Mouse (Mus musculus) hematopoietic stem cell, adult 5-6 weeks (primary cell): ENCODE data around the gene Ddx46. TPM values are rescaled to one million over a fixed set of nuclear protein-coding genes. Genes with fewer than 3 reads are reported as not detected.

Experiments
- ATAC-seq, 2 experiments: fragments of 125-278 bp in 1 of 2; replicated peaks in 1 of 2; 2 replicates each; pipeline ENCODE4 v1.8.0; 2016 to 2017; ENCODE audit warnings: inconsistent platforms in 2 of 2, mild to moderate bottlenecking in 2 of 2, moderate number of reproducible peaks in 2 of 2, low read depth in 1 of 2, moderate TSS enrichment in 1 of 2; ENCODE audit not compliant: low FRiP score in 2 of 2, poor library complexity in 2 of 2, severe bottlenecking in 2 of 2, insufficient read depth in 1 of 2, low TSS enrichment in 1 of 2
- total RNA-seq: library from RNA; stranded (forward); fragments of 172-1452, 232-1000 nt; gene quantifications from 2 replicates; pipeline ENCODE4 v1.2.3, GENCODE M21; 2017

Ddx46 gene
- 109 and 122 TPM in 2 replicates for total RNA-seq

GRCm38 (mm10) chr13:55634639-55635127, at the start of gene Ddx46:
Ddx46 (plus strand) TSS chr13:55635027.
- ATAC-seq: peak; percentile 92 to 98

- no peak for ATAC-seq
Measured at GRCm38 (mm10) chr13:55591961-55592490, 42.8 kb upstream of the Ddx46 start.

- ATAC-seq: peak; percentile 98 to 100
Measured at GRCm38 (mm10) chr13:55592512-55593253, 42.1 kb upstream of the Ddx46 start.

GRCm38 (mm10) chr13:55593254-55593747, 41.5 kb upstream of the Ddx46 start:
- ATAC-seq: peak in 1 of 2 experiments; percentile 33; a peak in 2 of 4 replicates

DNA sequence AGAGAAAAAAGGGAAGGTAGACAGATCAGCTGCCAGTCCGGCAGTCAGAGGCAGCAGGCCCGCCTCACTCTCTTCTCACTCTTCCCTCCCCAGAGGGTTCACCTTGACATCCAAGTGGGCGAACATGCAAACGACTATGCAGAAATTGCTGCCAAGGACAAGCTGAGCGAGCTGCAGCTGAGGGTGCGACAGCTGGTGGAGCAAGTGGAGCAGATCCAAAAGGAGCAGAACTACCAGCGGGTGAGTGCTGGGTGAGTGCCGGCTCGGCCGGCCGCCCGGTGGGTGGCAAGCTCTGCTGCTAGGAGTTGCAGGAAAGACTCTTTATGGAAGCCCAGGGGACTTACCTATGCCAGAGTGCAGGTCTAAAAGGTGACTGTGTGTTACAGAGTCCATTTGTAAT, 39.5 kb upstream of the Ddx46 start:
- no peak for ATAC-seq

- ATAC-seq: no peak
Measured at GRCm38 (mm10) chr13:55596802-55597201, 38.0 kb upstream of the Ddx46 start.

DNA sequence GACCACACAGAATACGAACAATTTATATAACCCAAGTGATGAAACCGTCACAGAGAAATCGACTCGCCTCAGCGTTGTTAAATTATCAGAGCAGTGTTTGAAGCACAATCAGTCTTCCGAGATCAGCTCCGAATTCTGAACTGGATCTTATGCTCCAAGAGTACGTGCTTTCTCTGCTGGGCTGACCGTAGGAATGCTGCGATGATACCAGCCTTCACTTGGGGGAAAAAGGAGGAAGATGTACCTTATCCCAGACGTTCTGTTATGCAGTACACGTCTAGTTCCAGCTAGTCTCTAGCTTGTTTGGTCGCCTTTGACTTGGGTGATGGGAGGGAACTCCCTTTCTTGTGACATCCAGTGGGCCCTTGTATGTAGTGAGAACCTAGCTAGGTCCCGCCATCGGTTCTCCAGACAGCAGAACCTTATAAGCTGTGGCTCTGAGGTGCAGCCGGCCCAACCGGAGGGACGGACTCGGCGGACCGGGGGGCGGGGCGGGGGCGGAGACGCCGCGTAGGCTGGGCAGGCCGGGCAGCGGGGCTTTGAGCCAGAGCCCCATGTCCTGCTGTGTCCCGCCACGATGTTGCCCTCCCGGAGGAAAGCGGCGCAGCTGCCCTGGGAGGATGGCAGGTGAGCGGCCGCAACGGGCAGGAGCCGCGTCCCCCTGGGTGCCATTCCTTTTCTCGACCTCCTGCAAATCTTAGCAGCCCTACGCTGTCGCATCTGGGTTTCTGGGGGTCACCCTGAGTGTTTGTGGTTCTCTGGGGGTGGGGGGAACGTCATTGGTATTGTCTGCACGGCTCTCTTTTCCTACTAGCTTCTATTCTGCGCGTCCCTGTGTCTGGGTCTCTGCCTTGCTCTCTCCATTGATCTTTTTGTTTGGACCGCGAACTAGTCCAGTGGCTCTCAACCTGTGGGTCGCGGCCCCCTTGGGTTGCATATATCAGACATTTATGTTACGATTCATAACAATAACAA, 35.0 kb upstream of the Ddx46 start, which contains the start of gene B4galt7:
Gene B4galt7 (plus strand): TSS at position 331 of the 975 bp plus-strand sequence.
- peak; percentile 77 to 82 for ATAC-seq

DNA sequence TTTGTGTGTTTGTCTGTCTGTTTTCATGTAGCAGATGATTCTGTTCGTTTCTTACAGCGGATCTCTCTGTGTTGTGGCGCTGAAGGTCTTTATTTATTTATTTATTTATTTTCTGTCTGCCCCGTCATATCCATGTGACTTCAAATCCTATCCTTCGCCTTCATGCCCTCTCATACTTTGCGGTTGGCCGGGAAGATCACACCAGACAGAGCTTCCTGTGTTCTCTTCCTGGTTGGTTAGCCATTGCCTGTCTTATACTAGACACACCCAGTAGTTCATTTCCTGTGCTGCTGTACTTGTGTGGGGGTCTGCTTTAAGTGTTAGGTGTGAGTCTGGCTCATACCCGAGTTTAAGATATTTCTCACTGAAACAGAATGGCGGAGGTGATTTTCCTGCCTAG, 34.2 kb upstream of the Ddx46 start:
- ATAC-seq: peak; percentile 35 to 58; a peak in 2 of 4 replicates

- ATAC-seq: peak; percentile 55 to 61; a peak in 2 of 4 replicates
Measured at GRCm38 (mm10) chr13:55601611-55602010, 33.2 kb upstream of the Ddx46 start.

GRCm38 (mm10) chr13:55604606-55605005, 30.2 kb upstream of the Ddx46 start:
- ATAC-seq: no peak

- ATAC-seq: no peak
Measured at GRCm38 (mm10) chr13:55606899-55607623, 27.8 kb upstream of the Ddx46 start.

DNA sequence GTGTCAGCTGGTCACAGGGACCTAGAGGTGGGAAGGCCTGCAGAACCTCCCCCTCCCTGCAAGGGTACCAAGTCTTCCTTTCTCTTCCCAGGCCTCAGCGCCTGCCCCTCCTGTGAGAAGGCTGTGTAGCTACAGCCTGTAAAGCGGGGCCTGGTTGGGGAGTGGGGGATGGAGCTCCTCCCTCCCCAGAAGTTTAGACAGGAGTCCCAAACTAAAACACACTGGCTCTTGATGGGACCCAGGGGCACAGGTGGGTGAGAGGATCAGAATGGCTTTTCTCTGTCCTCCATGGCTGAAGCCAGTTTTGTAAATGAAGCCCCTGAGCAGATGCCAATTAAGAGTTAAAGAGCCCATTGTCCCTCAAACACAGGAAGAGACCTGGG, 27.2 kb upstream of the Ddx46 start:
- no peak for ATAC-seq

GRCm38 (mm10) chr13:55611996-55612395, 22.8 kb upstream of the Ddx46 start:
- no peak for ATAC-seq

GRCm38 (mm10) chr13:55613471-55613870, 21.4 kb upstream of the Ddx46 start:
- ATAC-seq: no peak

- no peak for ATAC-seq
Measured at GRCm38 (mm10) chr13:55619328-55619727, 15.5 kb upstream of the Ddx46 start.

- no peak for ATAC-seq
Measured at GRCm38 (mm10) chr13:55620275-55620674, 14.6 kb upstream of the Ddx46 start.

- ATAC-seq: 0 out of 4 replicates have a peak, but pooled peaks of 1 of the 2 experiments have one; percentile 4
Measured at GRCm38 (mm10) chr13:55622156-55622648, 12.6 kb upstream of the Ddx46 start.
